Mouse (Mus musculus): ENCODE data around the gene Mreg.

Mreg gene

GRCm38 (mm10) chr1:72121608-72122185 lies 90.4 kb downstream of the Mreg start:
- no peak for DNase-seq

- no peak for DNase-seq
These were observed 92.1 kb downstream of the Mreg start for GRCm38 (mm10) chr1:72119981-72120380.

GRCm38 (mm10) chr1:72114206-72114605 lies 97.9 kb downstream of the Mreg start:
- no peak for DNase-seq
